ENCODE assay signal across 9 mouse cellular contexts in genomic region chr17:69416163-69416562, GRCm38 (mm10). TPM values are rescaled to one million over a fixed set of nuclear protein-coding genes. Genes with fewer than 3 reads are reported as not detected.
A peak's percentile ranks its signal among the peaks of the same experiment; 100 is the strongest.
DNase-seq lines count a peak whose midpoint lies in the region; ATAC-seq and TF ChIP-seq lines count a peak whose summit lies in the region.
"Had no signal": no experiment of that assay in that cellular context is flagged by ENCODE, and none has a peak within 500 bp of the region (broad histone marks: within the 10 kb centered on the region; RNA-seq: fewer than 3 reads in every experiment).

No protein-coding gene starts in this region.

- no peaks in the 10 kb centered on the region for H3K27me3 ChIP-seq in heart, embryonic 12.5 days (replicated peaks)
- no peaks in the 10 kb centered on the region for H3K27me3 ChIP-seq in ES-Bruce4 (ENCODE audit: control insufficient read depth, insufficient read depth, low read length, poor library complexity, severe bottlenecking)
- no peaks in the 10 kb centered on the region for H3K27me3 ChIP-seq in hindbrain, embryonic 13.5 days
- no peaks in the 10 kb centered on the region for H3K27me3 ChIP-seq in midbrain, embryonic 11.5 days (ENCODE audit: control insufficient read depth, insufficient read depth, low read length)

- H3K36me3 ChIP-seq in heart, embryonic 12.5 days, result no peaks in the 10 kb centered on the region
- H3K36me3 ChIP-seq in ES-Bruce4 (ENCODE audit: control insufficient read depth, insufficient read depth, low read length, poor library complexity, severe bottlenecking), result no peaks in the 10 kb centered on the region
- H3K36me3 ChIP-seq in hindbrain, embryonic 13.5 days, result no peaks in the 10 kb centered on the region
- no peaks in the 10 kb centered on the region for H3K36me3 ChIP-seq in midbrain, embryonic 11.5 days (ENCODE audit: control insufficient read depth, insufficient read depth, low read length)

- peak overlapping the region; percentile 82 for H3K9ac ChIP-seq in heart, embryonic 12.5 days
- H3K9ac ChIP-seq in ES-Bruce4 (ENCODE audit: low read depth, poor library complexity, severe bottlenecking), result peak overlapping the region; percentile 74
- H3K9ac ChIP-seq in hindbrain, embryonic 13.5 days, result no peak overlapping the region
- peak overlapping the region; percentile 90 for H3K9ac ChIP-seq in midbrain, embryonic 11.5 days (ENCODE audit: low read length)

- no peaks in the 10 kb centered on the region for H3K9me3 ChIP-seq in heart, embryonic 12.5 days (replicated peaks)
- H3K9me3 ChIP-seq in ES-Bruce4 (replicated peaks; ENCODE audit: control insufficient read depth, insufficient read depth, low read length, poor library complexity, severe bottlenecking), result no peaks in the 10 kb centered on the region
- no peaks in the 10 kb centered on the region for H3K9me3 ChIP-seq in hindbrain, embryonic 13.5 days
- no peaks in the 10 kb centered on the region for H3K9me3 ChIP-seq in midbrain, embryonic 11.5 days (ENCODE audit: control insufficient read depth, low read length)

- TF ChIP-seq EP300 in ES-Bruce4 (IDR thresholded peaks at IDR 0.05; ENCODE audit: insufficient read depth, low read depth, low read length), result no peak

- H3K4me3 ChIP-seq in heart, embryonic 12.5 days, result peak overlapping the region; percentile 88
- H3K4me3 ChIP-seq in ES-Bruce4 (ENCODE audit: low read depth, low read length), result no peak overlapping the region
- H3K4me3 ChIP-seq in hindbrain, embryonic 13.5 days, result peak overlapping the region; percentile 77
- peak overlapping the region; percentile 74; the same call in 1 of the 2 replicates for H3K4me3 ChIP-seq in midbrain, embryonic 11.5 days (ENCODE audit: low read depth, low read length)

- no peak for TF ChIP-seq CTCF in ES-Bruce4 (IDR thresholded peaks at IDR 0.05; ENCODE audit: low read depth, low read length)

- H3K4me1 ChIP-seq in heart, embryonic 12.5 days (replicated peaks), result 0 out of 2 replicates have a peak, but pooled peaks cover 4% of the 10 kb centered on the region
- no peaks in the 10 kb centered on the region for H3K4me1 ChIP-seq in ES-Bruce4 (ENCODE audit: control insufficient read depth, insufficient read depth, low read length)
- peaks cover 14% of the 10 kb centered on the region for H3K4me1 ChIP-seq in hindbrain, embryonic 13.5 days (replicated peaks)
- H3K4me1 ChIP-seq in midbrain, embryonic 11.5 days (ENCODE audit: control insufficient read depth, insufficient read depth, low read length), result peaks cover 3% of the 10 kb centered on the region

- H3K27ac ChIP-seq in heart, embryonic 12.5 days (ENCODE audit: poor library complexity, severe bottlenecking), result peak overlapping the region; percentile 96; the same call in 1 of the 2 replicates
- no peak overlapping the region for H3K27ac ChIP-seq in ES-Bruce4 (ENCODE audit: insufficient read depth, low read length)
- no peak overlapping the region for H3K27ac ChIP-seq in hindbrain, embryonic 13.5 days
- no peak overlapping the region for H3K27ac ChIP-seq in midbrain, embryonic 11.5 days (ENCODE audit: low read depth, low read length)

- H3K4me2 ChIP-seq in heart, embryonic 12.5 days, result peak overlapping the region; percentile 83
- H3K4me2 ChIP-seq in hindbrain, embryonic 13.5 days, result peak overlapping the region; percentile 67
- peak overlapping the region; percentile 70 for H3K4me2 ChIP-seq in midbrain, embryonic 11.5 days

- no peak for TF ChIP-seq POLR2A in ES-Bruce4 (IDR thresholded peaks at IDR 0.05; ENCODE audit: insufficient read depth, low read length)

- ATAC-seq in heart, embryonic 12.5 days (ENCODE audit: insufficient number of reproducible peaks, low FRiP score), result no peak
- no peak for ATAC-seq in hindbrain, embryonic 13.5 days (ENCODE audit: low FRiP score)
- no peak for ATAC-seq in midbrain, embryonic 11.5 days (ENCODE audit: low FRiP score)
- ATAC-seq in frontal cortex, adult (ENCODE audit: low TSS enrichment), result no peak

- DNase-seq in heart, adult 9 months (ENCODE audit: low spot score in 2 of 2), result no peak
- no peak for DNase-seq in midbrain, embryonic 11.5 days (ENCODE audit: low spot score, missing footprints)
- no peak for DNase-seq in adrenal gland, postnatal 14 days
- DNase-seq in kidney, postnatal 25 days, result no peak

RNA-seq across cellular contexts. Expression of gene Akain1, which starts 23.0 kb away (rescaled TPM):
- not detected in 2 replicates for polyA plus RNA-seq in heart, embryonic 12.5 days (2016; fragmentation: Nextera tagmentation; extraction: Ambion mirVana)
- not detected in 2 replicates for polyA plus RNA-seq in ES-Bruce4 (2011; ENCODE audit: insufficient read depth, insufficient read length, low read depth, missing spikeins)
- polyA plus RNA-seq in hindbrain, embryonic 13.5 days (2015; fragmentation: Nextera tagmentation; extraction: Ambion mirVana), result 0.70 and 0.96 TPM in 2 replicates
- 0.11 TPM in 1 of 2 replicates, not detected in the other for polyA plus RNA-seq in midbrain, embryonic 11.5 days (2014; fragmentation: Nextera tagmentation; extraction: Ambion mirVana)
- not detected in 2 replicates for total RNA-seq in adrenal gland, postnatal 14 days (2021)
- polyA plus RNA-seq: Patski had no signal

RNA-seq across cellular contexts. Expression of gene Zbtb14, which starts 33.3 kb away (rescaled TPM):
- 15.9 and 16.5 TPM in 2 replicates for polyA plus RNA-seq in heart, embryonic 12.5 days (2016; fragmentation: Nextera tagmentation; extraction: Ambion mirVana)
- polyA plus RNA-seq in ES-Bruce4 (2011; ENCODE audit: insufficient read depth, insufficient read length, low read depth, missing spikeins), result 16.9 and 17.5 TPM in 2 replicates
- 32.9 and 33.3 TPM in 2 replicates for polyA plus RNA-seq in hindbrain, embryonic 13.5 days (2015; fragmentation: Nextera tagmentation; extraction: Ambion mirVana)
- polyA plus RNA-seq in midbrain, embryonic 11.5 days (2014; fragmentation: Nextera tagmentation; extraction: Ambion mirVana), result 35.7 and 38.3 TPM in 2 replicates
- 16.9 and 17.6 TPM in 2 replicates for total RNA-seq in adrenal gland, postnatal 14 days (2021)
